Mouse (Mus musculus) C2C12 (cell line): ENCODE data around the gene Cdk14. TPM values are rescaled to one million over a fixed set of nuclear protein-coding genes. Genes with fewer than 3 reads are reported as not detected.

Experiments
- H3K27me3 ChIP-seq: one replicate; pipeline ENCODE4 v1.6.1; 2011; ENCODE audit not compliant: control insufficient read depth, insufficient read depth, insufficient read length
- H3K36me3 ChIP-seq: one replicate; pipeline ENCODE4 v1.6.1; 2011; ENCODE audit not compliant: control insufficient read depth, insufficient read depth
- H3K4me3 ChIP-seq: one replicate; pipeline ENCODE4 v1.5.1; 2011; ENCODE audit warnings: mild to moderate bottlenecking, control low read depth; ENCODE audit not compliant: poor library complexity, insufficient read depth, severe bottlenecking
- H3K79me2 ChIP-seq: one replicate; pipeline ENCODE4 v1.6.1; 2011; ENCODE audit not compliant: control insufficient read depth, insufficient read depth
- H3K79me3 ChIP-seq: one replicate; pipeline ENCODE4 v1.6.1; 2011; ENCODE audit warnings: low read depth, control low read depth
- H3ac ChIP-seq: one replicate; pipeline ENCODE3; 2011; ENCODE audit warnings: low read depth; ENCODE audit not compliant: control insufficient read depth, insufficient read length
- CEBPB ChIP-seq: IDR thresholded peaks from one replicate; pipeline ENCODE4 v1.6.1; 2011; ENCODE audit warnings: low read depth, mild to moderate bottlenecking, control low read depth, moderate library complexity
- CTCF ChIP-seq: IDR thresholded peaks from one replicate; pipeline ENCODE4 v1.5.1; 2011; ENCODE audit not compliant: control insufficient read depth, insufficient read depth, insufficient read length
- FOSL1 ChIP-seq: IDR thresholded peaks from one replicate; pipeline ENCODE4 v1.8.0; 2011; ENCODE audit warnings: mild to moderate bottlenecking, low read length; ENCODE audit not compliant: poor library complexity, insufficient read depth, severe bottlenecking
- MAX ChIP-seq: IDR thresholded peaks from one replicate; pipeline ENCODE4 v1.6.1; 2011; ENCODE audit warnings: mild to moderate bottlenecking, control low read depth
- MYOD1 ChIP-seq: IDR thresholded peaks from one replicate; pipeline ENCODE4 v1.6.1; 2011; ENCODE audit warnings: low read depth; ENCODE audit not compliant: control insufficient read depth, insufficient read length
- MYOG ChIP-seq: IDR thresholded peaks from one replicate; pipeline ENCODE4 v1.6.1; 2011; ENCODE audit not compliant: control insufficient read depth, insufficient read length; ENCODE audit errors: extremely low read depth
- USF1 ChIP-seq: IDR thresholded peaks from one replicate; pipeline ENCODE4 v1.6.1; 2011; ENCODE audit warnings: low read depth, mild to moderate bottlenecking, control low read depth, moderate library complexity
- polyA plus RNA-seq: library from polyadenylated mRNA; unstranded; fragments of >200 nt; fragmentation: generic; extraction: Trizol; gene quantifications from one replicate; pipeline ENCODE4 v1.2.1, GENCODE M21; 2012; ENCODE audit warnings: missing spikeins

Gene Cdk14
- polyA plus RNA-seq, 1 experiment = 15.9 TPM

DNA sequence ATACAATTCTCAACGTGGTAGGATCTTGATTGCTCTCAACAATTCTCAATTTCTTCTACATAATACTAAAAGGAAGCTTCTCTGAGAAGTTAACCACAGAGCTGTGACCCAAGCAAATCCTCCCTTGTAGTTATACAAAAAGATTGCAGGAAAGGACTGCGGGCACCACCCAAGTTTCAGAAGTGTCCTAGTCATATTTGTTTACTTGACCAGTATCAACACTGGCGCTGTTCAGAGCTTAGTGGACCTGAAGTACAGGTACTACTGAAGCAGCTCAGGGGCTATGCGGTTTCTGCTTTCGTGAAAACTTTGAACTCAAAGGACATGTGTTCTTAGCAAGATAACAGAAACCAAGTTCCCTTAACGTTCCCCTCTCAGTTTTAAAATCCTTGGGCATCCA is 172.4 kb downstream of the Cdk14 start:
- H3K79me2 ChIP-seq = peaks cover 28% of the 10 kb centered on the region
- no peak overlapping the region for H3ac ChIP-seq
- H3K36me3 ChIP-seq = peaks cover 22% of the 10 kb centered on the region
- H3K4me3 ChIP-seq = no peak overlapping the region
- H3K27me3 ChIP-seq = no peaks in the 10 kb centered on the region
- peaks cover 16% of the 10 kb centered on the region for H3K79me3 ChIP-seq
- TF ChIP-seq FOSL1 (no peak), CTCF (no peak), MYOD1 (no peak), CEBPB (no peak), MYOG (no peak), USF1 (no peak), MAX (no peak)

DNA sequence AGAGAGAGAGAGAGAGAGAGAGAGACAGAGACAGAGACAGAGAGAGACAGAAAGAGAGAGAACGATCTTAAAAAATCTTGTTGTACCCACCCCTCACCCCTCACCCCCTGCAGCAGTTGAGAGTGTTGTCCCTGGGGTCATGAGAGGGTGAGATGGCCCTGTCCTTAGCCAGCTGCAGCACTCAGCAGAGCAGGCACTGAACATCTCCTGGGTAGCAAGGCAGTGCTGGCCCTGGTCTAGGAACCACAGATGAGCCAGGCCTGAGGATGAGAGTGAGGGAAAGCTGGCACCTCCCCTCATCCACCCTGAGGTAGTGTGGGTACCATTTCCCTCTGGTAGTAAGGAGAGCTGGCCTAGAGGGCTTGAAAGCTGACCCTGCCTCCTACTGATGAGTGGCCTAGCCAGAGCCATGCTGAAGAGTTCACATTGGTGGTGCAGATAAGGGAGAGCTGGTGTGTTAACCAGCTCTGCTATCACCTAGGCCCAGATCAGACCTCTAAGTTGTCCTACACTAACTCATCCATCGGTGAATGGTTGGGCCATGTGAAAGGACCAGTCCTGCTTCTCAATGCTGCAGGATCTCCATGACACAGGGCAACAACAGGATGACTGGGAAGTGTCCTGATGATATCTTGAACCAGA is 173.5 kb downstream of the Cdk14 start:
- H3K36me3 ChIP-seq = peaks cover 22% of the 10 kb centered on the region
- H3K27me3 ChIP-seq = no peaks in the 10 kb centered on the region
- H3K79me3 ChIP-seq = peaks cover 8% of the 10 kb centered on the region
- H3ac ChIP-seq = no peak overlapping the region
- H3K4me3 ChIP-seq = no peak overlapping the region
- TF ChIP-seq FOSL1 (no peak), MAX (no peak), USF1 (no peak), CTCF (no peak), MYOD1 (no peak), MYOG (no peak), CEBPB (no peak)
- peaks cover 18% of the 10 kb centered on the region for H3K79me2 ChIP-seq

DNA sequence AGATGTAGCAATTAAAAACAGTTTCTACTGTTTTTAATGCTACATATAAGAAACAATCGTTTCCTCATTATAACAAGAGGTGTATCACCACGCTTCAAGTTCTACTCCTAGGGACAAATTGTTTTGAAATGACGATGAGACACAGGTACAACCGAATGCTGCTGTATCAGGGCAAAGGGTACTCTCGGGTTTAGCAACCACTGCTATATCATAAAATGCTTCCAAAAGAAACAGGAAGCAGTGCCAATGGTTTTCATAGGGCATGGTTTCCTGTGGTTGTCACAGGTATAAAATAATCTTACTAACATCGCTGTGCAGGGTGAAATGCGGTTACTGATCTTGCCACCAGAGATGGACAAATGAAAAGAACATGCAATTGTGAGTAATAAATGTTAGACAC is 174.9 kb downstream of the Cdk14 start:
- Histone ChIP-seq H3K36me3 (peaks cover 22% of the 10 kb centered on the region), H3K4me3 (no peak overlapping the region), H3K79me2 (peaks cover 10% of the 10 kb centered on the region), H3K79me3 (peaks cover 8% of the 10 kb centered on the region), H3K27me3 (no peaks in the 10 kb centered on the region), H3ac (no peak overlapping the region)
- TF ChIP-seq MYOG = no peak
- TF ChIP-seq MYOD1 = no peak

DNA sequence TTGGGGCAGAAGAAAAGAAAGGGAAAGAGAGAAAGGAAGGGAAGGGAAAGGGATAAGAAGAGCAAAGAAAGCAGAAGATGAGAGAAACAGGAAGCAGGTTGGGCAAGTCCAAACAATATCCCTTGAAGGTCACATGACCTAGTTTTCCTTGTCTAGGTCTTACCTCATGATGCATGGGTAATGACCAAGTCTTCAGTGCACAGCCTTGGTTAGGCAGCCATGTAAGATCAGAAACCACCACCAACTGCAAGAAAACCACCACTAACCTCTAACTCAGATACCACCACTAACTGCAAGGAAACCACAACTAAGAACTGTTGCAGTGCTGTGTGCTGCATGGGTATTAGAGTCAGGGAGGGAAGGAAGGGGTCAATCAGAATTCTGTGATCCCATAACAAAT is 176.5 kb downstream of the Cdk14 start:
- Histone ChIP-seq H3K27me3 (no peaks in the 10 kb centered on the region), H3K4me3 (no peak overlapping the region), H3ac (no peak overlapping the region), H3K79me3 (peaks cover 4% of the 10 kb centered on the region), H3K79me2 (peaks cover 5% of the 10 kb centered on the region), H3K36me3 (peaks cover 18% of the 10 kb centered on the region)
- TF ChIP-seq USF1 (peak; percentile 4), MAX (no peak), MYOG (no peak), MYOD1 (no peak), FOSL1 (no peak), CTCF (no peak), CEBPB (no peak)

DNA sequence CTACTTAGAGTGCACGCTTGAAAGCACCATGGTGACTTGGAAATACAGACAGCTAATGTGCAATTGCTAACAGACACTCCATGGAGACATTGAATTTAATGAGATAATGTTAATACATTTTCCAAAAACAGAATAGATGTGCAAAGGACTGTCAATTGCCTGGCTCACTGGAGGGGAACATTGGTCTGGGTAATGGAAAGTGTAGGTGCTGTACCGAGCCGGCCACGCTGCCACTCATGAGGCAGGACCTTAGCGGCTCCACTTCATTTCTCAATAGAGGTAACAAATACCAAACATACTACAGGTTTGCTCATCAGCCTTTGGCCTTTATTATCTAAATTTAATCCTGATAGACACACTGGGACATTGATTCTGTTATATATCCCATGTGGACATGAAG is 177.4 kb downstream of the Cdk14 start:
- H3K27me3 ChIP-seq = no peaks in the 10 kb centered on the region
- peaks cover 5% of the 10 kb centered on the region for H3K79me2 ChIP-seq
- H3K79me3 ChIP-seq = peaks cover 4% of the 10 kb centered on the region
- no peak overlapping the region for H3ac ChIP-seq
- peaks cover 8% of the 10 kb centered on the region for H3K36me3 ChIP-seq
- TF ChIP-seq USF1 (no peak), CEBPB (no peak), MAX (no peak), FOSL1 (no peak)
- H3K4me3 ChIP-seq = no peak overlapping the region

DNA sequence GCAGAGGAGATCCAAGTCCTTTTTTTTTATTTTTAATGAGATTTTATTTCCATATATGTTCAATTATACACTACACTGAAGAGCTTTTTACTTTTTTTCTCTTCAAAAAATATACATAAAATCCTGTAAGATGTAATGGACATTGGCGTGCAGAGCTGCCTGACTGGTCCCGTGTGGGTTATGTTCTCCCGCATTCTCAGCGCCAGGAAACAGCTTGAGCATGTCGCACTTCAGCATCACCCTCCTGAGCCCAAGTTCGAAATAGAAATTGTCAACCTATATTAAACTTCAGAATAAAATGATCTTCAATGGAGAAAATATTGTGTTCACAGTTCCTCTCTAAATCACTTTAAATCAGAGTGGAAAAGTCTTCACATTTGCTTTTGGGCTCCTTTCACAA is 179.0 kb downstream of the Cdk14 start:
- H3K4me3 ChIP-seq = no peak overlapping the region

More for the DNA sequence above, 179.0 kb downstream of the Cdk14 start:
- Histone ChIP-seq H3K79me3 (peaks cover 4% of the 10 kb centered on the region), H3K79me2 (peaks cover 5% of the 10 kb centered on the region), H3K27me3 (no peaks in the 10 kb centered on the region), H3K36me3 (no peaks in the 10 kb centered on the region), H3ac (no peak overlapping the region)
- TF ChIP-seq FOSL1 (no peak), CEBPB (no peak), MYOD1 (no peak), CTCF (no peak), MYOG (no peak), MAX (no peak), USF1 (no peak)
